Mouse (Mus musculus): ENCODE measurements around the gene Akap2.

- TF ChIP-seq POLR2A (IDR thresholded peaks at IDR 0.05; ENCODE audit: insufficient read depth, low read depth, low read length) (no peak), CTCF (IDR thresholded peaks at IDR 0.05; ENCODE audit: insufficient read depth, low read depth, low read length) (no peak)
These were observed 54.2 kb downstream of the Akap2 start for GRCm38 (mm10) chr4:57771558-57772219.
